Mouse (Mus musculus) lung, postnatal 25 days (tissue): ENCODE data around the gene Csmd2.
"Not testable (repeated sequence)": the region's sequence is repeated elsewhere in the genome, so short reads cannot be mapped to it uniquely, and the experiment has no call there.

ENCODE experiments used
- DNase-seq: peaks from one replicate; pipeline ENCODE4 v3.0.0; 2022; ENCODE audit warnings: low spot score

The Csmd2 gene

GRCm38 (mm10) chr4:128042626-128043025, 55.0 kb downstream of the Csmd2 start:
- DNase-seq = no peak

GRCm38 (mm10) chr4:128048716-128049115, 61.1 kb downstream of the Csmd2 start:
- no peak for DNase-seq

GRCm38 (mm10) chr4:128052701-128053100, 65.0 kb downstream of the Csmd2 start:
- no peak for DNase-seq

GRCm38 (mm10) chr4:128061274-128061673, 73.6 kb downstream of the Csmd2 start:
- DNase-seq = not testable (repeated sequence)

GRCm38 (mm10) chr4:128067189-128067588, 79.5 kb downstream of the Csmd2 start:
- no peak for DNase-seq

GRCm38 (mm10) chr4:128084466-128084865, 96.8 kb downstream of the Csmd2 start:
- DNase-seq = no peak

GRCm38 (mm10) chr4:128085096-128085495, 97.4 kb downstream of the Csmd2 start:
- DNase-seq = no peak

- no peak for DNase-seq
Observed at GRCm38 (mm10) chr4:128087147-128087606, 99.5 kb downstream of the Csmd2 start.

- no peak for DNase-seq
Observed at GRCm38 (mm10) chr4:128087704-128088103, 100.0 kb downstream of the Csmd2 start.

GRCm38 (mm10) chr4:128088264-128088663, 100.6 kb downstream of the Csmd2 start:
- DNase-seq = no peak

GRCm38 (mm10) chr4:128091938-128092337, 104.3 kb downstream of the Csmd2 start:
- no peak for DNase-seq

GRCm38 (mm10) chr4:128099515-128099914, 111.9 kb downstream of the Csmd2 start:
- no peak for DNase-seq

GRCm38 (mm10) chr4:128100541-128100940, 112.9 kb downstream of the Csmd2 start:
- no peak for DNase-seq

GRCm38 (mm10) chr4:128116331-128116730, 128.7 kb downstream of the Csmd2 start:
- no peak for DNase-seq

- no peak for DNase-seq
Observed at GRCm38 (mm10) chr4:128123281-128123680, 135.6 kb downstream of the Csmd2 start.

GRCm38 (mm10) chr4:128124738-128125137, 137.1 kb downstream of the Csmd2 start:
- DNase-seq = no peak

GRCm38 (mm10) chr4:128128546-128128945, 140.9 kb downstream of the Csmd2 start:
- DNase-seq = no peak

GRCm38 (mm10) chr4:128130611-128131142, 143.0 kb downstream of the Csmd2 start:
- DNase-seq = no peak

- DNase-seq = no peak
Observed at GRCm38 (mm10) chr4:128131666-128132065, 144.0 kb downstream of the Csmd2 start.

GRCm38 (mm10) chr4:128132876-128133646, 145.4 kb downstream of the Csmd2 start:
- DNase-seq = no peak

- DNase-seq = no peak
Observed at GRCm38 (mm10) chr4:128134348-128134994, 146.8 kb downstream of the Csmd2 start.

- DNase-seq = no peak
Observed at GRCm38 (mm10) chr4:128135014-128135622, 147.5 kb downstream of the Csmd2 start.

GRCm38 (mm10) chr4:128139991-128140390, 152.3 kb downstream of the Csmd2 start:
- DNase-seq = no peak
